9 mouse cellular contexts compared by ENCODE assay signal in genomic region chr19:6262222-6262621, GRCm38 (mm10). TPM values are rescaled to one million over a fixed set of nuclear protein-coding genes. Genes with fewer than 3 reads are reported as not detected.
DNase-seq lines count a peak whose midpoint lies in the region; ATAC-seq and TF ChIP-seq lines count a peak whose summit lies in the region.
"Had no signal": no experiment of that assay in that cellular context is flagged by ENCODE, and none has a peak within 500 bp of the region (broad histone marks: within the 10 kb centered on the region; RNA-seq: fewer than 3 reads in every experiment).

No protein-coding gene starts in this region.

- no peak for TF ChIP-seq POLR2A in limb, embryonic 14.5 days (IDR thresholded peaks at IDR 0.05; ENCODE audit: borderline replicate concordance, extremely low read depth, insufficient read depth, insufficient read length)
- no peak for TF ChIP-seq POLR2A in olfactory bulb, adult 2 months (IDR thresholded peaks at IDR 0.05; ENCODE audit: insufficient read depth, low read depth, low read length)

- peak; percentile 90 for TF ChIP-seq CTCF in olfactory bulb, adult 2 months (IDR thresholded peaks at IDR 0.05; ENCODE audit: insufficient read depth, low read depth, low read length)

- no peaks in the 10 kb centered on the region for H3K9me3 ChIP-seq in limb, embryonic 14.5 days (ENCODE audit: control insufficient read depth, low read length)
- H3K9me3 ChIP-seq: neural tube, embryonic 12.5 days had no signal

- no peak overlapping the region for H3K4me2 ChIP-seq in limb, embryonic 14.5 days (replicated peaks; ENCODE audit: low read depth, low read length, severe bottlenecking)
- H3K4me2 ChIP-seq: neural tube, embryonic 12.5 days had no signal

- H3K4me1 ChIP-seq in limb, embryonic 14.5 days (ENCODE audit: control insufficient read depth, insufficient read depth, low read length) = no peaks in the 10 kb centered on the region
- H3K4me1 ChIP-seq in olfactory bulb, adult 2 months (ENCODE audit: control insufficient read depth, insufficient read depth, low read length) = peaks cover 5% of the 10 kb centered on the region
- H3K4me1 ChIP-seq: neural tube, embryonic 12.5 days had no signal

- H3K36me3 ChIP-seq in limb, embryonic 14.5 days (ENCODE audit: control insufficient read depth, insufficient read depth, low read length) = peaks cover 50% of the 10 kb centered on the region

- H3K4me3 ChIP-seq in limb, embryonic 14.5 days (replicated peaks; ENCODE audit: low read length) = no peak overlapping the region
- no peak overlapping the region for H3K4me3 ChIP-seq in olfactory bulb, adult 2 months (ENCODE audit: insufficient read depth, low read depth, low read length)
- H3K4me3 ChIP-seq: neural tube, embryonic 12.5 days had no signal

- H3K27ac ChIP-seq in limb, embryonic 14.5 days (replicated peaks; ENCODE audit: low read depth, low read length) = no peak overlapping the region
- H3K27ac ChIP-seq in olfactory bulb, adult 2 months (ENCODE audit: insufficient read depth, low read depth, low read length) = no peak overlapping the region
- H3K27ac ChIP-seq: neural tube, embryonic 12.5 days had no signal

- no peaks in the 10 kb centered on the region for H3K27me3 ChIP-seq in limb, embryonic 14.5 days (ENCODE audit: control insufficient read depth, insufficient read depth, low read length)
- H3K27me3 ChIP-seq: neural tube, embryonic 12.5 days had no signal

- peak; percentile 76 for ATAC-seq in common myeloid progenitor, adult 5-6 weeks (replicated peaks; ENCODE audit: low read depth, poor library complexity, severe bottlenecking)
- ATAC-seq in limb, embryonic 14.5 days (ENCODE audit: low FRiP score, low read depth) = peak; percentile 32; the same call in 1 of the 2 replicates

- H3K9ac ChIP-seq in limb, embryonic 14.5 days (ENCODE audit: low read depth, low read length, severe bottlenecking) = no peak overlapping the region

- DNase-seq in left cerebral cortex, adult 18-20 months (ENCODE audit: low spot score in 2 of 2) = peak; percentile 50 to 59
- no peak for DNase-seq in left cerebral cortex, adult 11 months (ENCODE audit: low spot score)
- DNase-seq in R1 (ENCODE audit: low read depth, low spot score) = peak; percentile 81
- peak; percentile 84 for DNase-seq in heart, postnatal 4 days
- DNase-seq in limb, embryonic 14.5 days (ENCODE audit: low spot score) = peak; percentile 33
- DNase-seq in urinary bladder, adult 2 months (ENCODE audit: low spot score) = peak; percentile 54

- 59% methylated on average over 7 of the region's 7 CpGs for WGBS in limb, embryonic 14.5 days
- 59% methylated on average over 7 of the region's 7 CpGs for WGBS in olfactory bulb, adult 2 months

RNA-seq across cellular contexts. Expression of gene Ehd1, which starts 14.3 kb away (rescaled TPM):
- 10 to 100 TPM; 36.8 to 39.0 TPM for total RNA-seq in left cerebral cortex, adult 18-20 months (2021)
- 15.6 and 16.8 TPM in 2 replicates for total RNA-seq in common myeloid progenitor, adult 5-6 weeks (2017)
- 100 to 1,000 TPM in 1 of 2 experiments, 10 to 100 TPM in 1; 97.8 to 114 TPM for total RNA-seq in heart, postnatal 4 days (2021)
- polyA plus RNA-seq in limb, embryonic 14.5 days (2012; rRNA removed) = 160 and 232 TPM in 2 replicates
- polyA plus RNA-seq in limb, embryonic 14.5 days (2014; fragmentation: Nextera tagmentation; extraction: Ambion mirVana) = 68.7 and 81.8 TPM in 2 replicates
- polyA plus RNA-seq in olfactory bulb, adult 2 months (2012; ENCODE audit: insufficient read depth, insufficient read length, low replicate concordance, missing spikeins) = not detected in 2 replicates
- 73.6 and 86.5 TPM in 2 replicates for polyA plus RNA-seq in urinary bladder, adult 2 months (2012; rRNA removed)

RNA-seq across cellular contexts. Expression of gene Atg2a, which starts 20.8 kb away (rescaled TPM):
- 10 to 100 TPM; 31.5 to 33.9 TPM for total RNA-seq in left cerebral cortex, adult 18-20 months (2021)
- total RNA-seq in common myeloid progenitor, adult 5-6 weeks (2017) = 10.7 and 12.6 TPM in 2 replicates
- total RNA-seq in heart, postnatal 4 days (2021) = 10 to 100 TPM; 15.9 to 16.2 TPM
- polyA plus RNA-seq in limb, embryonic 14.5 days (2012; rRNA removed) = 18.3 and 25.7 TPM in 2 replicates
- polyA plus RNA-seq in limb, embryonic 14.5 days (2014; fragmentation: Nextera tagmentation; extraction: Ambion mirVana) = 10.6 and 14.6 TPM in 2 replicates
- polyA plus RNA-seq in olfactory bulb, adult 2 months (2012; ENCODE audit: insufficient read depth, insufficient read length, low replicate concordance, missing spikeins) = not detected in 2 replicates
- 11.4 and 15.7 TPM in 2 replicates for polyA plus RNA-seq in urinary bladder, adult 2 months (2012; rRNA removed)

RNA-seq across cellular contexts. Expression of gene Ppp2r5b, which starts 26.6 kb away (rescaled TPM):
- 100 to 1,000 TPM; 152 to 158 TPM for total RNA-seq in left cerebral cortex, adult 18-20 months (2021)
- total RNA-seq in common myeloid progenitor, adult 5-6 weeks (2017) = 2.6 and 4.2 TPM in 2 replicates
- 10 to 100 TPM; 30.1 to 30.2 TPM for total RNA-seq in heart, postnatal 4 days (2021)
- 45.0 and 48.1 TPM in 2 replicates for polyA plus RNA-seq in limb, embryonic 14.5 days (2012; rRNA removed)
- 27.5 and 27.8 TPM in 2 replicates for polyA plus RNA-seq in limb, embryonic 14.5 days (2014; fragmentation: Nextera tagmentation; extraction: Ambion mirVana)
- not detected in 2 replicates for polyA plus RNA-seq in olfactory bulb, adult 2 months (2012; ENCODE audit: insufficient read depth, insufficient read length, low replicate concordance, missing spikeins)
- polyA plus RNA-seq in urinary bladder, adult 2 months (2012; rRNA removed) = 31.0 and 38.3 TPM in 2 replicates

RNA-seq across cellular contexts. Expression of gene Gpha2, which starts 36.0 kb away (rescaled TPM):
- total RNA-seq in left cerebral cortex, adult 18-20 months (2021) = not detected
- 0.14 TPM in 1 of 2 replicates, not detected in the other for total RNA-seq in common myeloid progenitor, adult 5-6 weeks (2017)
- total RNA-seq in heart, postnatal 4 days (2021) = not detected
- polyA plus RNA-seq in limb, embryonic 14.5 days (2012; rRNA removed) = 1.5 and 2.7 TPM in 2 replicates
- polyA plus RNA-seq in limb, embryonic 14.5 days (2014; fragmentation: Nextera tagmentation; extraction: Ambion mirVana) = 1.2 and 2.3 TPM in 2 replicates
- polyA plus RNA-seq in olfactory bulb, adult 2 months (2012; ENCODE audit: insufficient read depth, insufficient read length, low replicate concordance, missing spikeins) = not detected in 2 replicates
- polyA plus RNA-seq in urinary bladder, adult 2 months (2012; rRNA removed) = 0.31 and 0.83 TPM in 2 replicates
- polyA plus RNA-seq: neural tube, embryonic 12.5 days had no signal

RNA-seq across cellular contexts. Expression of gene Cdc42bpg, which starts 44.0 kb away (rescaled TPM):
- total RNA-seq in left cerebral cortex, adult 18-20 months (2021) = 1 to 10 TPM; 4.2 to 4.8 TPM
- total RNA-seq in common myeloid progenitor, adult 5-6 weeks (2017) = 2.6 and 2.9 TPM in 2 replicates
- 1 to 10 TPM; 8.2 to 10.0 TPM for total RNA-seq in heart, postnatal 4 days (2021)
- 15.2 and 17.0 TPM in 2 replicates for polyA plus RNA-seq in limb, embryonic 14.5 days (2012; rRNA removed)
- polyA plus RNA-seq in limb, embryonic 14.5 days (2014; fragmentation: Nextera tagmentation; extraction: Ambion mirVana) = 1.4 and 2.0 TPM in 2 replicates
- not detected in 2 replicates for polyA plus RNA-seq in olfactory bulb, adult 2 months (2012; ENCODE audit: insufficient read depth, insufficient read length, low replicate concordance, missing spikeins)
- polyA plus RNA-seq in urinary bladder, adult 2 months (2012; rRNA removed) = 22.7 and 27.0 TPM in 2 replicates

Comparison
In these comparisons a context has a peak if more than half of its experiments do, and no peak if none do; other contexts are left out.
1. RNA of gene Ppp2r5b, which starts 26.6 kb away (total RNA-seq): 152 to 158 TPM in left cerebral cortex, adult 18-20 months; 30.1 to 30.2 TPM in heart, postnatal 4 days and 2.6 to 4.2 TPM in common myeloid progenitor, adult 5-6 weeks; every median in the first group is over 4 times any median in the second.